Mouse (Mus musculus): ENCODE data around the gene Vpreb2.

DNA sequence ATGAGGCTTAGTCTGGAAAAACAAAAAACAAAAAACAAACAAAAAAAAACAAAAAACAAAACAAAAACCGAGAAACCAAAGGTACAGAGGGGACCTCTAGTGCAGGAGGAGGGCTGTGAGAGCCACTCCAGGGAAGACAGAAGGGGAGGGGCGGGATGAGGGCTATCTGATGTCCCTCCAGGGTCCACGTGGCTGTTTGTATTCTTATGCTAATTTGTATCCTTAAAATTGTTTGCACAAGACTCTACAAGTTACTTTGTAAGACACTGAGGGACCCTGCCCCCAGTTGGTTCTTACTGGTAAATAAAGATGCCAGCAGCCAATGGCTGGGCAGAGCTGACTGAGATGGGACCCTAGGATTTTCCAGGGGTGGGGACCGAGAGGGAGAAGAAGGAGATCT, 26.9 kb downstream of the Vpreb2 start:
- TF ChIP-seq POLR2A (IDR thresholded peaks at IDR 0.05; ENCODE audit: control insufficient read depth, extremely low read depth, insufficient read depth, low read length, poor library complexity), result no peak
- TF ChIP-seq CTCF (IDR thresholded peaks at IDR 0.05; ENCODE audit: borderline replicate concordance, control insufficient read depth, extremely low read depth, insufficient read depth, low read length, poor library complexity), result no peak
